Mouse (Mus musculus) cerebellum, adult 2 months (tissue): ENCODE data around the gene 9330182L06Rik. TPM values are rescaled to one million over a fixed set of nuclear protein-coding genes. Genes with fewer than 3 reads are reported as not detected.
A peak's percentile ranks its signal among the peaks of the same experiment; 100 is the strongest.

Source experiments
- DNase-seq, 2 experiments: peaks; one replicate each; pipeline ENCODE4 v3.0.0; 2021
- H3K27ac ChIP-seq: fragments of 200-500 bp; 2 replicates; pipeline ENCODE4 v1.5.1; 2012; ENCODE audit warnings: low read length, control low read depth, inconsistent platforms; ENCODE audit not compliant: insufficient read depth
- H3K27me3 ChIP-seq: fragments of 200-500 bp; 2 replicates; pipeline ENCODE4 v1.6.1; 2012; ENCODE audit warnings: inconsistent platforms, mild to moderate bottlenecking, low read length, moderate library complexity; ENCODE audit not compliant: control insufficient read depth, insufficient read depth
- H3K4me1 ChIP-seq: fragments of 200-500 bp; 2 replicates; pipeline ENCODE4 v1.6.1; 2011; ENCODE audit warnings: low read length; ENCODE audit not compliant: control insufficient read depth, insufficient read depth
- H3K4me3 ChIP-seq: fragments of 200-500 bp; replicated peaks from 2 replicates; pipeline ENCODE3; 2011; ENCODE audit warnings: mild to moderate bottlenecking, low read depth, low read length, control low read depth; ENCODE audit not compliant: insufficient read depth
- CTCF ChIP-seq: fragments of 200-500 bp; IDR thresholded peaks from 2 replicates; pipeline ENCODE4 v1.5.1; 2011; ENCODE audit warnings: low read depth, mild to moderate bottlenecking, control low read depth, low read length, moderate library complexity, borderline replicate concordance; ENCODE audit not compliant: insufficient read depth
- POLR2A ChIP-seq: fragments of 200-500 bp; IDR thresholded peaks from 2 replicates; pipeline ENCODE4 v1.6.1; 2011; ENCODE audit warnings: low read length, control low read depth, borderline replicate concordance; ENCODE audit not compliant: insufficient read depth
- WGBS: fragments of 180-500 bp; shearing (Covaris S2); methylation state at CpG from one replicate; pipeline ENCODE4 v1.1.7; 2018; 5-methylcytosine and 5-hydroxymethylcytosine counted together
- polyA plus RNA-seq: library from polyadenylated mRNA; depleted of rRNA; stranded (reverse); fragments of >200 nt; gene quantifications from 2 replicates; pipeline ENCODE4 v1.2.3, GENCODE M21; 2012; rRNA removed

The 9330182L06Rik gene
- polyA plus RNA-seq, 1 experiment: 28.3 TPM

DNA sequence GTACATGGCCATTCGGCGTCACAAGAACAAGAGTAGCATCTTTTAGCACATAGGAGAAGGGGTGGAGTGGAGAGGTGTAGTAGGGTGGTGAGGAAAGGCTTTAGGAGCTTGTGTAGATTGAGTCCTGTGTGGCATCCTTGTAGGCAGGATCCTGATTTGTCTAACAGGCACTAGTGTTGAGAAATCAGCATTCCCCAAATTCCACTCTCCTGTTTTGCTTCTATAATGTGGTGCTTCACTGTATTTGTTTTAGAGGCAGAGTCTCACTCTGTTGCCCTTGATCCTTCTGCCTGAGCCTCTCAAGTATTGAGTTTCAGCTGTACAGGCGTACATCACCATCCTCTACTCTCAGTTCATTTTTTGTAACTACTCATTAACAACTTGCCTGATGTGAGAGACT lies 211.7 kb downstream of the 9330182L06Rik start:
- H3K4me1 ChIP-seq: no peaks in the 10 kb centered on the region
- 96% methylated on average over 3 of the region's 3 CpGs for WGBS
- H3K27ac ChIP-seq: no peak overlapping the region
- DNase-seq: no peak
- no peak overlapping the region for H3K4me3 ChIP-seq
- TF ChIP-seq CTCF: no peak
- no peak for TF ChIP-seq POLR2A
- no peaks in the 10 kb centered on the region for H3K27me3 ChIP-seq

DNA sequence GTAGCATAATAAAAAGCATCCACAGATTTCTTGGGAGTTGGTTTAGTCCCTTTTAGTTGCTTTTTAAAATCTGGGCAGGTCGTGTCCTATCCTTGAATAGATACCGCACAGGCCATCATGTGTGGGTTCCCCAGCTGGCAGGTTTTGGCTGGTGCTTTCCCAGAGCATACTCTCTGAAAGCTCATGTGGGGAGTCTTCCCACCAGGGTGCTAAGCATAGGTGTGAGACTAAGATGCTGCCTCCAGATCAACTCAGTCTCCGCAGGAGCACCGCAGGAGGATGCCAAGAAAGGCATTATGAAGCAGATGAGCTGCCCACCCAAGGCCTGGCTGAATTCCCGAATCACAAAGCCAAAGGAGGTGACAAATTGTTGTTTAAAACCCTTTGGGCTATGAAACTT lies 229.5 kb downstream of the 9330182L06Rik start:
- WGBS: 10% methylated on average over 5 of the region's 5 CpGs
- no peaks in the 10 kb centered on the region for H3K27me3 ChIP-seq
- H3K27ac ChIP-seq: no peak overlapping the region
- no peak overlapping the region for H3K4me3 ChIP-seq
- no peaks in the 10 kb centered on the region for H3K4me1 ChIP-seq
- no peak for TF ChIP-seq CTCF
- TF ChIP-seq POLR2A: no peak
- peak; percentile 30 to 61 for DNase-seq

DNA sequence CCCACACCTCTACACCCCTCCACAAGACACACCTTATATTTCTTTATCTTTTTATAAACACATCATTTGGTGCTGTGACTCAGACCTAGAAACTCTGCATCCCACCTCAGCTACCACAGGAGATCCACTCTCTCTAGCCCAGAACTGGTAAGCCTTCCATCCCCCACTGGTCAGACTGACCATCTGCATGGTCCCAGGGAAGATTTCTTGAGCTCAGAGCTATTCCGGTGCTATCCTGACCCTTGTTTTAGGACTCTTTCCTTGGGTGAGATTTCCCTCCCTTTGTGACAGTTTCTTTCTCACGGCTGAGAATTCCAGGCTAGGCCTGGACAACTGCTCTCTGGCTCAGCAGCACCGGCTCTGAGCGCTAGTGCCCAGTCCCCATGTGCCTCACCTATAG lies 231.3 kb downstream of the 9330182L06Rik start:
- H3K27ac ChIP-seq: no peak overlapping the region

DNA sequence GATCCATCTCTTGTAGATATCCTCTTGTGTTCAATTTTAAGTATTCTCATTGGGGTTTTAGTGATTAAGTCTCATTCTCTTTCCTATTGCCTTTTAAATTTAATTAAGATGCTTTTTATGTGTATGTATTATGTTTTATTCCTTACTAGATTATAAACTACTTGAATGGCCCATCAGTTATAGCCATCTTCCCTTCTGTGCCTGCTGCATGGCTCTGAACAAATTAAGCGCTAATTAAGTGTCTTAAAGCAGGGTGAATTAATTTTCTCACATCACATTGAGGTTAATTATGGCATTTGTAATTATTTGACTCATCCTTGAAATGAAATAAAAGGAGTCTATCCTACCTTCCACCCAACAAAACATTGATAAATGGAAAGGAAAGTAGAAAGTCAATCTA lies 245.1 kb downstream of the 9330182L06Rik start:
- DNase-seq: no peak
- TF ChIP-seq CTCF (no peak), POLR2A (no peak)
- Histone ChIP-seq H3K4me1 (no peaks in the 10 kb centered on the region), H3K27me3 (no peaks in the 10 kb centered on the region), H3K27ac (no peak overlapping the region), H3K4me3 (no peak overlapping the region)
- 98% methylated on average over 1 of the region's 1 CpGs for WGBS

More for the DNA sequence above, 231.3 kb downstream of the 9330182L06Rik start:
- no peak for TF ChIP-seq POLR2A
- TF ChIP-seq CTCF: no peak
- no peak overlapping the region for H3K4me3 ChIP-seq
- no peaks in the 10 kb centered on the region for H3K27me3 ChIP-seq
- H3K4me1 ChIP-seq: no peaks in the 10 kb centered on the region
- 74% methylated on average over 4 of the region's 4 CpGs for WGBS
- DNase-seq: no peak

DNA sequence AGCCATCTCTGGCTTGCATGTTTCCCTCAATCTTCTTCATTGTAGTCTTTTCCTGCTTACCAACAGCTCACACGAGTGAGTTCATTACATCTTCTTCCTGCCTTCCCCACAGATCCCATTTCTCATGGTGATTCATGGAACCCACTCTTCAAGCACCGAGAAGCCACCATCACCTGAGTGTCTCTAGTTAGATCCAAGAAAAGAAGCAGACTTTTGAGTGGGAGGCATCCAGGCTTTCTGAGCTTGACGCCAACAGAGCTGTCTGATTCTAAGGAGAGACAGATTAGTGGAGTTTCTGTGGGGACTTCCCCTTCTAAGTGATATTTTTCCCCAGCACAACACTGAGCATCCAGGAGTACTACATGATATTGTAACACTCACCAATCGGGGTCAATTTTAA lies 259.6 kb downstream of the 9330182L06Rik start:
- no peak for TF ChIP-seq POLR2A
- no peak for TF ChIP-seq CTCF
- Histone ChIP-seq H3K27ac (no peak overlapping the region), H3K27me3 (no peaks in the 10 kb centered on the region), H3K4me3 (no peak overlapping the region), H3K4me1 (no peaks in the 10 kb centered on the region)
- no peak for DNase-seq
- WGBS: 87% methylated on average over 4 of the region's 4 CpGs

Other genes starting within 250 kb of the 9330182L06Rik start
- 20.8 and 21.2 TPM in 2 replicates for gene Tmem243, start 165.4 kb upstream of the 9330182L06Rik start, polyA plus RNA-seq
- gene Dmtf1, start 104.3 kb upstream of the 9330182L06Rik start, polyA plus RNA-seq: 67.5 and 75.3 TPM in 2 replicates